Mouse (Mus musculus): Measurements from ENCODE around the gene Bcl2l13.
"Not testable (repeated sequence)": the region's sequence is repeated elsewhere in the genome, so short reads cannot be mapped to it uniquely, and the experiment has no call there.

Gene Bcl2l13

DNA sequence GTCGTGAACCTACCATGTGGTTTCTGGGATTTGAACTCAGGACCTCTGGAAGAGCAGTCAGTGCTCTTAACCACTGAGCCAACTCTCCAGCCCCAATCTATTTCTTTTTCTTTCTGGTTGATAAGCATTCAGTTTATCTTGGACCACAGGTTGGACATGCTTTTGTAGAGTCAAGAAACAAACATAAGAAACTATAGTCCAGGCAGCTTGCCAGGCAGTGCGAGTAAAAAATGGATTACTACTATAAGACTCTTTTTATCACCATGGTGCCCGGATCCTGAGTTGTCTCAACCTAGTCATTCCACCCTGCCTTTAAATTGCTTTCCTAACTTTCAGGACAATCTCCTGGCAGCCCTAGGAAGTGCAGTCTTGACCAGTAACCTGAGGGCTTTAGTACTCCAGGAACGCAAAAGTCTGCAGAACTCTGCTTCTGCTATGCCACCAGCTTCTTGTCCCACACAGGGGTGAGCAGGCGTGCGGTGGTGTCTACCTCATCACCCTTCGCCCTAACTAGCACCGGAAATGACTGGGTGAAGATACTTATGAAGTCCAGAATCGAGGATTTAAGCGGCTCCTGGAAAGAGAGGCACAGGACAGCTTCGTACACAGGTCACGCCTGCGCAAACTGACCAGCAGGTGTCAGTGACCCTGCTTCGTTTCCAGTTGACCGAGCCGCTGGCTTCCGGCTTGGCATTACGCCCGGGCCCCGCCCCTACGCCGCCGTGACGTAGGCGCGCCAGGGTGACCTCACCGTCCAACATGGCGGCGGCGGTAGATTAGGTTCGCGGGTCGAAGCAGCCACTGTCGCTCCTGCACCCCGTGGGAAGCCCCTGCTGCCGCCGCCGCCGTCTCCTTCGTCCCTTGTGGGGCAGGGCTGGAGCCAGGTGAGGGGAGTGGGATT lies at the start of gene Bcl2l13:
Gene Bcl2l13 (plus strand): TSS at position 739 of the 901 bp plus-strand sequence.
- in situ Hi-C loops (cut with MboI), result no loop called here

DNA sequence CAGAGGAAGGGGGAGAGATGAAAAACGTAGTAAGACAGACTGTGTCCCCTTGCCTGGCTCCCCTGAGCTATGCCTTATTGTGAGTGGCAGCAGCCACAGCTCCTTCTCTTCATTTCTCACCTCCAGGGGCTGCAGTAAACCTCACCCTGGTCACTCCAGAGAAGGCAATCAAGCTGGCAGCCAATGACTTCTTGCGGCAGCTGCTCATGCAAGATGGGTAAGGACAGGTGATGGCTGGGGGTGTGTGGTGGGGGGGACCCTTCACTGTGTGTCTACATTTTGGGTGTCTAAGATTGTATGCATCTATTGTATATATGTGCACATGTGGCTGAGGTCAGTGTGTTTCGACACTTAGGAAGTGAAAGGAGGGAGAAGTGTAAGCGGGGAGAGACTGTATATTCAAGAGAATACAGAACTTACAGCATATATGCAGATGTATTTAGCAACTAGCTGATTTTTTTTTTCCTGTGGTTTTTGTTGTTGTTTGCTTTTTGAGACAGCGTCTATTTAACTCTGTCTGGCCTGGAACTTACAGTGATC lies 47.9 kb upstream of the Bcl2l13 start:
- in situ Hi-C loops (cut with MboI), result no loop called here

DNA sequence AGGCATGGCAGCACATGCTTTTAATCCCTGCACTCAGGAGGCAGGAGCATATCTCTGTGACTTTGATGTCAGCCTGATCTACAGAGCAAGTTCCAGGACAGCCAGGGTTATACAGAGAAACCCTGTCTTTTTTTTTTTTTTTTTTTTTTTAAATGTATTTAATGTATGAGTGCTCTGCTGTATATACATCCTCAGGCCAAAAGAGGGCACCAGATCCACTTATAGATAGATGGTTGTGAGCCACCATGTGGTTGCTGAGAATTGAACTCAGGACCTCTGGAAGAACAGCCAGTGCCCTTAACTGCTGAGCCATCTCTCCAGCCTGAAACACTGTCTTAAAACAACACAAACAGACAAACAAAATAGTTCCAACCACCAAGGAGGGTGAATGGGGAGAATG lies 47.1 kb upstream of the Bcl2l13 start:
- in situ Hi-C loops (cut with MboI), result no loop called here

DNA sequence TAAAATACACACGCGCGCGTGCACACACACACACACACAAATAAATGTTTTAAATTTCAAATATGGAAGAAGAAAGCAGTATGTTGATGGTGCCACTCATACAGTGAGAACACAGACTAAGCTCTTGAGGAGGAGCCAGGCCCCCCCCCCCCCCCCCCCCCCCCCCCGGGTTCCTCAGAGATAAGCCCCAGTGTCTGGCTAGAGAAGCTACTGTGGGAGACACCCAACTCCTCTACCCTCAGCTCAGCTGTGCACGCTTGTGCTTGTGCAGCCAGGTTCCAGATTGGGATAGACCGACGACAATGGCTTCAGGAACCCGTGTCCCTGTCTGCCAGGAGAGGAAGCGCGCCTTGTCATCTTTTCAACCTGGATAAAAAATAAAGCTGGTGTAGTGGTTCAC lies 45.9 kb upstream of the Bcl2l13 start:
- in situ Hi-C loops (cut with MboI), result no loop called here

DNA sequence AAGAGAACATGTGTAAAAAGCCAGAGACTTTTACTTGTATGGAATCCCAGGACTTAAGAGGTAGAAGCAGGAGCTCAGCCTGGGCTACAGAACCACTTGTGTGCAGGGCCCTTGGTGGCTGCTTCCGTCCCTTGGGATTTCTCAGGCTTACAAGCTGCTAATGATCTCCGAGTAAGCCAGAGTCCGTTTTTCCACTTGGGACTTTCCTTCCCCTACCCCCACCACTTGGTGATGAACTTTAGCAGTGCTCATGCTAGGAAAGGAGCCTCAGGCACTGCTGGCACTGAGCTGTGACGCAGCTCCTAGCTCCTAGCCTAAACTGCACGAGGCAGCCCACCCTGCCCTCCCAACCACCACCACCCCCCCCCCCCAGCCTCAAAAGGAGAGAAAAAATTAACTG lies 45.3 kb upstream of the Bcl2l13 start:
- in situ Hi-C loops (cut with MboI), result no loop called here

DNA sequence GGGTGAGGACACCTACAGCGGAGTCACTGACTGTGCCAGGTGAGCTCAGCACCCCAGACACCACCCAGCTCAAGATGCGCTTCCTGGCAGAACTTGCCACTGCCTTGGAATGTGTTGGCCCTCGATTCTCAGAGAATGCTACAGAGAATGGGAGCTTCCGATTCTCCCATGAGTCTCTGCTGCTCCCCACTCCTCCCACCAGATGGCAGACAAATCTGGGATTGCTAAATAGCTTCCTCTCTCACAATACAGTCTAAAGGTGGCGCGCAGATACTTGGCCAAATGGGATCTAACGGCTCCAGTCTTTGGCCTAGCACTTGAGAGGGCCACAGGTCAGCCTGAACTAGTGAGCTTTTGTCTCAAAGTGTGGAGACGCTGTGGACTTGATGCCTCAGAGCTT lies 43.1 kb upstream of the Bcl2l13 start:
- in situ Hi-C loops (cut with MboI), result no loop called here

DNA sequence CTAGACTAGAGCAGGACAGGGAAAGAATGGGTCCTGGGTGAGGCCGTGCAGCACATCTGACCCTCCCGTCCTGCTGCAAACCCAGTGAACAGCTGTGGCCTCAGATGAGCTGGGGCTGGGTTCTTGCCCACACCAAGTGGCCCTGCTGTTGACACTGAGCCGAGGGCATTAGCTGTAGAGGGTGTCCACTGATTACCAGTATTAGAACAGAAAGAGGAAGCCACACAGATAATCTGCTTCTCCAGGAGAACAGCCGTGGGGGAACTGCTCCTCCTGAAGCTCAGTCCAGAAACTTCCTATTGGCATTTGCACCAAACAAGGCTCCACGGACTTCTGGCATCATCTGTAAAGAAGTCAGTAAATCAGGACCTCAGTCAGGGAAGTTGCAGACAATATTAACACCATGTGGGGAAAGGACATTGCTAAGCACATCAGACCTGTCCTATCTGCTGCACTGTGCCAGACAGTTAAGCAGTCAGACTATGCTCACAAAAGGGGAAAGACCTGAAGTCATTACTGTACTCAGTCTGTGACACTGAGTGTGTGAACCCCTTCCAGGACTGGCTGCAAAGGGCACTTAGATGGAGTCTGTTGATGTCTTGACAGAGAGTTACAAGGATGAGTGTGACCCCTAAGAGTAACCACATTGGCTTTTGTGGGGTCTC lies 40.5 kb upstream of the Bcl2l13 start:
- in situ Hi-C loops (cut with MboI), result no loop called here

DNA sequence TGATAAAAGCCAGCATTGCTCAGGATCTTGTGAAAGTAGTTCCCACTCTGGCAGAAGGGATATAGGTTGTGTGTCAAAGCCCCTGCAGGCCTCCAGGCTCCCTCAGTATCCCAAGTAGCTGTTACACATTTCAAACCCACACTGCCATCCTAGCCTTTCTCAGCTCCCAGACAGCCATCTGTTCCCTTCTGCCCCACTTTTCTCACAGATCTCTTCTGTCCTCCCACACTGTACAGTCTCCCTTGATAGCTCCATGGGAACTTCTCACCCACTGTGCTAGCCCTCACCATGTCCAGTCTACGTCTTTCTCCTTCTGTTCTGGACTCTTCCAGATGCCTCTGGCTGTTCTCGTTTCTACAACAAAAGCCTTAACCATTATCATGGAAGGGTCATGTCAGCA lies 39.9 kb upstream of the Bcl2l13 start:
- in situ Hi-C loops (cut with MboI), result no loop called here

DNA sequence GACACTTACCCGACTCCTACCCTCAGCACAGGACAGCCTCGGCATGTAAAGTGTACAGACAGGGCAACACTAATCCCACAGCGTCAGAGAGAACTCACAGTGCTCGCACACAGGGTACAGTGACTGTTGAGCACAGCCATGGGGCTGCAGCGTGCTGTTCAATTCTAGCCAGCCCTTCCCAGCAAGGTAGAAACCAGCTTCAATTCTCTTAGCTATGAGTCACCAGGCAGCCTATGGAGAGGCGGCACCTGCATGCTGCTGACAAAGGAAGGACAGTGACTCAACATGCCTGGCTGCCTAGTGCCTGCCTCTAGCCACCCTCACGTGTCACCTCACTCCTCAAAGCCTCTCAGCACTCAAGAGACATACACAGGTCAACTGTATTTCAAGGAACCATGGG lies 38.0 kb upstream of the Bcl2l13 start:
- in situ Hi-C loops (cut with MboI), result no loop called here

DNA sequence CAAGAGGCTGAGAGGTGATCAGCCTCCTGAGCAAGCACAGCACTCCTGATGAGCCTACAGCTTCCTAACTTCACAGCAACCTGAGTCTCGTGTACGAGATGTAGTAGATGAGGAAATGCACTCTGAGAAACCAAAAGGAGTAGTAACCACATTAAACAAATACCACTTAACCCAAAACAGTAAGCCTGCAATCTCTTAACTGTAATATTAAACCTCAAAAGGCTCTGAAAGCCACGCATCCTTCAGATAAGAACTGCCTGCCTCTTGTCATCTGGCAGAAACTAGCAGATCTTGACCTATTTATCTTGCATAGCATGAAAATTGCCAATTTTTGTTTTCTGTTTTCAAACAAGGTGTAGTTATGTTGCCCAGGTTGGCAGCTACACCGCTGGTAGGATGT lies 37.1 kb upstream of the Bcl2l13 start:
- in situ Hi-C loops (cut with MboI), result no loop called here

DNA sequence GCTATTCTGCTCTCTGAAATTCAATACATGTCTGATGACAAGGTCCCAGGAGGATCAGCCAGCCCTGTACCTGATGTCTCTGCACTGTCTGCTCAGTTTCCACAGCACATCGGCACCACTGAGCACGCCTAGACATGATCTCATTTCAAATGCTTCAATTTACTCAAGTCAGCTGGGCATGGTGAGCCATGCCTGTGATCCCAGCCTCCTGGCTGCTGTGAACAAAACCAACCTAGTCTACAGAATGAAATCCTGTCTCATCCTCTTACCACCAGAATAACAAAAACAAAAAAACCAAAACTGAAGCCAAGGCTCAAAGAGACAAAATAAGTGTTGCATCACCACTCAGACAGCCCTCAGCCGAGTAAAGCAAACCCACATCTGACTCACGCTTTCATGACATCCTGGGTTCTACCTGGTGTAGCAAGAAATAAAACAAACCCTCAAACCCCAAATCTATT lies 36.4 kb upstream of the Bcl2l13 start:
- in situ Hi-C loops (cut with MboI), result no loop called here

DNA sequence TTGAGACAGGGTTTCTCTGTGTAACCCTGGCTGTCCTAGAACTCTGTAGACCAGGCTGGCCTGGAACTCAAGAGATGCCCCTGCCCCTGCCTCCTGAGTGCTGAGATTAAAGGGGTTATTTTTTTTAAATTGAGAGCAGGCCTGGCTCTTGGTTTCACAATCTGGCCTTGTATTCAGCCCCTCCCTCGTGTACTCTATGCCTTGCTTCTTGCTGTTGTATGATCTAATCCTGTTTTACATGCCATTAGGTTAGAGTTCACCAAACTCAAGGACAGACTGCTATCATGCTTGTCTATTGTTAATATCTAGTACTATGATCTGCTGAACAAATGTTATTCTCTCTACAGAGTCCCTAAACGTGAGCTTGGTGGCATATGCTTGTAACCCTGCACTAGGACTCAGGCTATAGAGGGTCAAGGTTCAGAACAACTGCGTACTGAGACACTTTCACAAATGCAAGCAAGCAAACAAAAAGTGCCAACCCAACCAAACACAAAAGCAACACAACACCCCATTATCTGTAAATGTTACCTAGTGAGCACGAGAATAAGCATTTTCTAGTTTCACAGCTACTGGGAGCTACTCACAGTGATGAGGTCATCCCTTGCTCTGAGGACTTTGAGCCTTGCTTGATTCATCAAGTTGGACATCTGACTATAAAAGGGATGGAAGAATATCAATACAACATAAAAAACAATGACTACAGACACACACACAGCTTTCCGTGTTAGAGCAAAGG lies 28.8 kb upstream of the Bcl2l13 start:
- in situ Hi-C loops (cut with MboI), result no loop called here

DNA sequence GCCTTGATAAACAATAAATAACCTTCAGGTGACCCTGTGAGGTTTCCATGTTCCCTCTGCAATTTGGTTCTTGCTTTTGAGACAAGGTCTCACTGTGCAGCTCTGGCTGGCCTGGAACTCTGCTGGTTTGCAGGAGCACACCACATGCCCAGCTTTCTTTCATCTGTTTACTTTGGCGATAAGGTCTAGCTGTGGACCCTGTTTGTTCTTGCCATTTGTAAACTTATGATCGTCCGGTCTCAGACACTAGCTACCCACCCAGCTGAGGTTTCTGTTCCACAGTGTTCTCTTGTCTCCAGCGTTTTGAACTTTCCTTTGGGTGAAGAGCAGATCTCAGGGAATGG lies 28.3 kb upstream of the Bcl2l13 start:
- in situ Hi-C loops (cut with MboI), result no loop called here

DNA sequence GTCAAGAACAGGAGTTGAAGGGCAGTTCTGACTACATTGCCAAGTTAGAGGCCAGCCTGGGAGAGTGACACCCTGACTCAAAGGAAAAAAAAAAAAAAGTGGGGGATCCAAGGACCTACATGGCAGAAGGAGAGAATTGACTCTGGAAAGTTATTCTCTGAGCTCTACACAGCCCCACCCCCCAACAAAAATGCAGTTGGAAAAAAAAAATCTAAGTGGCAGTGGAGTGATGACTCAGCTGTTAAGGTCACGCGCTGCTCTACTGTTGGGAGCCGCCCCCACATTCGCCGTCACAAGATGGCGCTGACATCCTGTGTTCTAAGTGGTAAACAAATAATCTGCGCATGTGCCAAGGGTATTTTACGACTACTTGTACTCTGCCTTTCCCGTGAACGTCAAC lies 24.0 kb upstream of the Bcl2l13 start:
- in situ Hi-C loops (cut with MboI), result not testable (repeated sequence)

DNA sequence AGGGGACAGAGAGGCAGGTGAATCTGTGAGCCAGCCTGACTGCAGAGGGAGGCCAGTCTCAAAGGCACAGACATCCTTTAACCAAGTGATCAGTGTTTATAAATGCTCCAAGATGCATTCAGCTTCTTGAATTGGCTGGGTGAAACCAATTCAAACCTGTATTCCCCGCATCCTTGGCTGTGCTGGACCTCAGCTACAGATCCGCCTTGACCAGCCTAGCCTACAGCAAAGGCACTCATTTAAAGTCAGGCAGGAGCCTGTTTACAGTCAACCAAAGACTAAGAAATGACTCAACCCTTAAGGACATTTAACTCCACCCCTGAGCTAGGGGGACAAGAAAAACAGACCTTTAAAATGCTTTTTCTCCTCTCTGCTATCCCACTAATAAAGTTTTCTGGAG lies 16.7 kb upstream of the Bcl2l13 start:
- in situ Hi-C loops (cut with MboI), result no loop called here

DNA sequence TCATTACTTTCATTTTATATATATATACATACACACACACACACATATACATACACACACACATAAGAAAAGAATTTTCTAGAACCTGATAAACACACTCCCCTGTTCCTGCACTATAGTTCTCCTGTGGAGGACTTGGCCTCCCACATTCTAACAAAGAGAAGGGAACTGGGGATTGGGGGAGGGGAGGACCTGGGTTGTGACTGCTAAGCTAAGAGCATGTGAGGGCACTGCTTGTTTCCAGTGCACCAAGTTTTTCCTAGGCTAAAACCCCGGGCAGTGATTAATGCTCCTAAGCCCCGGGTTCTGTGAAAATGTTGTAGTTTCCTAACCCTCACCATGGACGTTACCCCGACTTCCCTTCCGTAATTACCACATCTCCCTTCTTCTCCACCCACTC lies 15.9 kb upstream of the Bcl2l13 start:
- in situ Hi-C loops (cut with MboI), result no loop called here

DNA sequence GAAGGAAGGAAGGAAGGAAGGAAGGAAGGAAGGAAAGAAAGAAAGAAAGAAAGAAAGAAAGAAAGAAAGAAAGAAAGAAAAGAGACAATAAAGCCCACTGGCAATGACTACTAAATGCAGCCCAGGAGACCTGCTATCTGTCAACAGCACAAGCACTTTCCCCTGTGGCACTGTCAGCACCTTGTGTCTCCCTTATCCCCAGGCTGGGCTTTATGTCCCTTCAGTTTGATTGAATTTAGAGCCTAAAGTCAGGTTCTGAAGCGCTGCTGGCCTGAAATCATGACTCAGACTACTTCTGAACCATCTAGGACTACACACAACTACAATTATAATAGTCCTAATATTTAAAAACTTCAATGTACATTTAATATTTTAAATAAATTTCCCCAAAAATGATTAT lies 15.1 kb upstream of the Bcl2l13 start:
- in situ Hi-C loops (cut with MboI), result no loop called here

DNA sequence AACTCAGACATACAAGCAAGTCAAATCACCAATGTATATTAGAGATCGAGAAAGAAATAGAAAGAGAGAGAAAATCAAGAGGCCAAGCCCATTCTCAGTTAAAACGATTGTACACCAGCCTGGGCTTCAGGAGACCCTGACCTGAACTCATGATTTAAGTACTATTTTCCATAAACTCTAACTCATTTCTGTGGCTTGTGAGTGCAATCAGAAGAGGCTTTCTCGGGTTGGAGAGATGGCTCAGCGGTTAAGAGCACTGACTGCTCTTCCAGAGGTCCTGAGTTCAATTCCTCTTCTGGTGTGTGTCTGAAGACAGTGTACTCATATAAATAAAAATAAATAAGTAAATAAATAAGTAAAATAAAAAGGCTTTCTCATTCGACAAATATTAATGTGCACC lies 14.3 kb upstream of the Bcl2l13 start:
- in situ Hi-C loops (cut with MboI), result no loop called here

DNA sequence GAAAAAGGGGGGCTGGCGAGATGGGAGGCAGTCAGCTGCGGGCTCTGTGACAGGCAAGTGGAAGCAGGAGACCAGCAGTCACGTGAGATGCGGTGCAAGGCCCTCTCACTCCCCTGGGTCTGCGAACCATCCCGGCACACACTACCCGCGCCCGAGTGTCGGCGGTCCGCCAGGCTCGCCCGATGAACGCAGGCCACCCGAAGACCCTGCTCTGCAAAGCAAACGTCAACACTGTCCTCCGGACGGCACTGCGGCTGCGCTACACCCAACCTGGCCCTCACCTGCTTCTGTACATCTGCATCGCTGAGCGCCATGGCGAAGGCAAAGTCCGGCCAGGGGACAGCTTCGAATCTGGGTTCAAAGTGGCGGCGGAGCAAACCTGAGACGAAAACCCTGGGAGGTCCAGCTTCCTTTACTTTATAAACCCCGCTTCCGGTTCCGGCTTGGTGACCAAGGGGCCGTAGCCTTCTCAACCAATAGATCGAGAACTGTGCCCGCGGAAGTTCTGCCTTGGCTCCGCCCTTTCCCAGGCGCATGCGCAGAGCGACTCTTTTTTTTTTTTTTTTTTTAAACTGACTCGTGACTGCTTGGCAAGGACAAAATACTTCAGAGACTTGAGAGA lies 13.6 kb upstream of the Bcl2l13 start, which contains the start of gene Atp6v1e1:
Gene Atp6v1e1 (minus strand): TSS at position 487 of the 622 bp plus-strand sequence.
- in situ Hi-C loops (cut with MboI), result no loop called here

DNA sequence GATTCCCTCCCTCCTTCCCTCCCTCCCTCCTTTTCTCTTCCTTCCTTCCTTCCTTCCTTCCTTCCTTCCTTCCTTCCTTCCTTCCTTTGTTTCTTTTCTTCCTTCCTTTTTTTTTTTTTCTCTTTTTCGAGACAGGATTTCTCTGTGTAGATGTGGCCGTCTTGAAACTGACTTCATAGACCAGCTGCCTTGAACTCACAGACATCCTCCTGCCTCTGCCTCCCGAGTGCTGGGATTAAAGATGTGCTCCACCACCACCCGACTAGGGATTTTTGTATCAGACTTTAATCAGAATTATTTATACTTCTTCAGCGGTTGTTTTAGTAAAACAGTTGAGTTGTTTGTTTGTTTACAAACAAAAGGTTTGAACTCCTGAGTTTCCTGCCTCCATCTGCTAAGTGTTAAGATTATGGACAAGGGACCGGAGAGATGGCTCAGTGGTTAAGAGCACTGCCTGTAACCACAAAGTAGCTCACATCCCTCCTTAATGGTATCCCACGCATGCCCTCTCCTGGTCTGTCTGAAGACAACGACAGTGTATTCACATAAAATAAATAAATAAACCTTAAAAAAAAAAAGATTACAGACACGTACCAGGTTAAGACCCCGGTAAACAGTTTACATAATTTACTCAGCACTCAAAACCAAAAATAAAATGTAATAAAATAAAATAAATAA lies 12.9 kb upstream of the Bcl2l13 start:
- in situ Hi-C loops (cut with MboI), result no loop called here

DNA sequence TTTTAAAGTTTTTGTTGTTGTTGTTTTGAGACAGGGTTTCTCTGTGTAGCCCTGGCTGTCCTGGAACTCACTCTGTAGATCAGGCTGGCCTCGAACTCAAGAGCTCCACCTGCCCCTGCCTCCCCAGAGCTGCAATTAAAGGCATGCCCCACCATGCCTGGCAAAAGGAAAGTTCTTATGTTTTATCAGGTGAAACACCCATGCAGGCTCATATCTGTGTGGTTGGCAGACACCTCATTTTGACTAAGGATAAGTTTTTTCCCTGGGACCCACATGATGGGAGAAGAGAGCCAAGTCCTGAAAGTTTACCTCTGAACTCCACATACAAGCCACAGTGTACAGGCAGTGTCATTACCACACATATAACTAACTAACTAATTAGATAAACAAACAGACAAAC lies 6.0 kb upstream of the Bcl2l13 start:
- in situ Hi-C loops (cut with MboI), result no loop called here
